Mouse (Mus musculus): ENCODE data around the gene Metrn. TPM values are rescaled to one million over a fixed set of nuclear protein-coding genes. Genes with fewer than 3 reads are reported as not detected.

Metrn gene
- polyA plus RNA-seq, 1 experiment, result 64.0 TPM

DNA sequence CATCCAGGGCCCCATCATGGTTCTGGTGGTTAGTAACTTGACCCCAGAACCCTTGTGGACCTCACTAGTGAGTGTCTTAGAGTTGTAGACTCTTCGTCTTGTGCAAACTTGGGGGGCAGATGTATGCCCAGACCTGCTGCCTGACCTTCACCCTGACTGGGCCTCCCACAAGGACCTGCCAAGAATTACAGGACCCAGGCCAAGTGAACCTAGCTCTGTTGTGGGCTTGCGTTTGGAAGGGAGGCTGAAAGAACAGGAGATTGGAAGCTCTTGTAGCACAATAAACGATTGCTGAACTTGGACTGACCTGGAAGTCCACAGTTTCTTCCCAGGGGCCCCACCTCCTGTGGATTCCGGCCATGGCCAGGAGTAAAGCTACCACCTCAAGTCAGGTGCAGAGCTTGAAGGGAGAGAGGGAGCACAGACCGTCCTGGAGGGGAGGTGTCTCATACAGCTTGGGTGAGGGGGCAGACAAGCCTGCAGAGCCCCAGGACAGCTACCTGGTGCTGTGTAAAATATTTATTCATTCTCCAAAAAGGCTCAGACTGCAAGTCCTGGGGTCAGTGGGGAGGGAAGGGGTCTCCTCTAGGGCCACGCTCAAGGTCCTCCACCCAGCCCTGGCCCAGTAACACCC, 37.1 kb upstream of the Metrn start:
- TF ChIP-seq MAX (IDR thresholded peaks at IDR 0.05) (no peak), FOSL1 (IDR thresholded peaks at IDR 0.05; ENCODE audit: insufficient read depth, low read length, poor library complexity, severe bottlenecking) (no peak), MYOG (IDR thresholded peaks at IDR 0.05; ENCODE audit: control insufficient read depth, extremely low read depth, insufficient read length) (no peak), CTCF (IDR thresholded peaks at IDR 0.05; ENCODE audit: control insufficient read depth, insufficient read depth, insufficient read length) (no peak), MYOD1 (IDR thresholded peaks at IDR 0.05; ENCODE audit: control insufficient read depth, insufficient read length, low read depth) (no peak), USF1 (IDR thresholded peaks at IDR 0.05; ENCODE audit: low read depth) (no peak), CEBPB (IDR thresholded peaks at IDR 0.05; ENCODE audit: low read depth) (no peak)
- H3K36me3 ChIP-seq (ENCODE audit: control insufficient read depth, insufficient read depth), result peaks cover 38% of the 10 kb centered on the region
- H3K4me3 ChIP-seq (ENCODE audit: insufficient read depth, poor library complexity, severe bottlenecking), result peak overlapping the region; percentile 79
- peak overlapping the region; percentile 55 for H3ac ChIP-seq (ENCODE audit: control insufficient read depth, insufficient read length, low read depth)
- H3K79me3 ChIP-seq (ENCODE audit: low read depth), result peaks cover 27% of the 10 kb centered on the region
- H3K79me2 ChIP-seq (ENCODE audit: control insufficient read depth, insufficient read depth), result peaks cover 51% of the 10 kb centered on the region
- no peaks in the 10 kb centered on the region for H3K27me3 ChIP-seq (ENCODE audit: control insufficient read depth, insufficient read depth, insufficient read length)

DNA sequence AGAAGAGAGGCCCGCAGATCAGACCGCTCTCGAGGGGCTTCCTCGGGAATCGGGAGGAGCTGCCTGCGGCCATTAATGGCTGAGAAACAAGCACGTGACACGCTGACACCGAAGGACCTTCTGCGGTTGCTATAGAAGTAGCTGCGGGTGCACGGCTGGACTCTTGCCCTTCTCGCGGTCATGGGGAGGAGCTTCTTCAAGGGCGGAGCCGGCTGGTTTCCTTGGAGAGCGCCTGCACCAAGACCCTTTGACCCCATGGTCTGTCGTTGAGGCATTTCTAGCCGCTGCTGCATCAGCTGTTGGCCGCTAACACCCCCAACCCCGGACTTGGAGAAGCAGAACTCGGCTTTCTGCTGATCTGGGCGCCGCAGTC, 36.3 kb upstream of the Metrn start, which contains the start of gene Stub1:
Gene Stub1 (minus strand): TSS at position 114 of the 373 bp plus-strand sequence.
- H3K27me3 ChIP-seq (ENCODE audit: control insufficient read depth, insufficient read depth, insufficient read length), result no peaks in the 10 kb centered on the region
- H3K4me3 ChIP-seq (ENCODE audit: insufficient read depth, poor library complexity, severe bottlenecking), result peak within 1 kb of the TSS; percentile 79
- peaks cover 27% of the 10 kb centered on the region for H3K79me3 ChIP-seq (ENCODE audit: low read depth)
- peak within 1 kb of the TSS; percentile 75 for H3ac ChIP-seq (ENCODE audit: control insufficient read depth, insufficient read length, low read depth)
- H3K79me2 ChIP-seq (ENCODE audit: control insufficient read depth, insufficient read depth), result peaks cover 51% of the 10 kb centered on the region
- peak; percentile 88 for TF ChIP-seq USF1 (IDR thresholded peaks at IDR 0.05; ENCODE audit: low read depth)
- TF ChIP-seq MAX (IDR thresholded peaks at IDR 0.05), result no peak
- peaks cover 33% of the 10 kb centered on the region for H3K36me3 ChIP-seq (ENCODE audit: control insufficient read depth, insufficient read depth)

DNA sequence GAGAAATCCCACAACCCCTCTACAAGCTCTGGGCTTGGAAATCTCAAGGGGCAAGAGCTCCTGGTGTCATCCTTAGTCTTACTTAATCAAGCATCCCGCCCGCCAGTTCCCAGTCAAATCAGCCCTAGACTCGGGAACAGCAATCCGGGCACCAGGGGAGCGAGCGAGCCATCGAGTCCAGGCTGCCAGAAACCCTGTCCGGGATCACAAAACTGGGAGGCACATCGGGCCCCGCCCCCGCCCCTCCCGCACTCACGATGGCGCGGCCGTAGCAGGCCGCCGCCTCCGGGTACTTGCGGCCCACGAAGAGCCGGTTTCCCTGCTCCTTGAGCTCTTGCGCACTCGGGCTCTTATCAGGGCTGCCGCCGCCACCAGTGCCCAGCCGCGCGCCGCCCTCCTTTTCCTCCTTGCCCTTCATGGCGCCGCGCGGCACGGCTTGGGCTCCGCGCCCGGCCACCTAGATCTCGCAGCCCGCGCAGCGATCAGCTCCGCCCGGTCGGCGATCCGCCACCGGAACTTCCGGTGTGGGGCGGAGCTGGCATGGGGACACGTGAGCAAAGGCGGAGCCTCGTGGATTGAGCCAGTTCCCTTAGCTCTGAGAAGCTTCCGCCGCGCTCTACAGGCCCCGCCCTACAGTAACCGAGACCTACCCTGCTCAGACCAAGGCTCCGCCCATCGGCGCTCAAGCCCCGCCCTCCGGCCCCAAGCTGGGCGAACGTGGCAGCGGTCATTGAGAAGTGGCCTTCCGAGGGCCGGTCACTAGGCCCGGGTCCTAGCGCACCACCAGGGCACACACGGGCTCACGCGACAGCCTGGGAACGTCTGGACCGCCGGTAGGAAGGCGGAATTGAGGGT, 35.7 kb upstream of the Metrn start:
- H3K79me2 ChIP-seq (ENCODE audit: control insufficient read depth, insufficient read depth), result peaks cover 51% of the 10 kb centered on the region
- peak overlapping the region; percentile 75 for H3ac ChIP-seq (ENCODE audit: control insufficient read depth, insufficient read length, low read depth)
- H3K79me3 ChIP-seq (ENCODE audit: low read depth), result peaks cover 27% of the 10 kb centered on the region
- H3K27me3 ChIP-seq (ENCODE audit: control insufficient read depth, insufficient read depth, insufficient read length), result no peaks in the 10 kb centered on the region
- peak overlapping the region; percentile 79 for H3K4me3 ChIP-seq (ENCODE audit: insufficient read depth, poor library complexity, severe bottlenecking)
- H3K36me3 ChIP-seq (ENCODE audit: control insufficient read depth, insufficient read depth), result peaks cover 27% of the 10 kb centered on the region
- peak; percentile 44 for TF ChIP-seq MAX (IDR thresholded peaks at IDR 0.05)
- peak; percentile 94 for TF ChIP-seq USF1 (IDR thresholded peaks at IDR 0.05; ENCODE audit: low read depth)
- no peak for TF ChIP-seq MYOD1 (IDR thresholded peaks at IDR 0.05; ENCODE audit: control insufficient read depth, insufficient read length, low read depth)
- no peak for TF ChIP-seq CEBPB (IDR thresholded peaks at IDR 0.05; ENCODE audit: low read depth)
- TF ChIP-seq CTCF (IDR thresholded peaks at IDR 0.05; ENCODE audit: control insufficient read depth, insufficient read depth, insufficient read length), result no peak

DNA sequence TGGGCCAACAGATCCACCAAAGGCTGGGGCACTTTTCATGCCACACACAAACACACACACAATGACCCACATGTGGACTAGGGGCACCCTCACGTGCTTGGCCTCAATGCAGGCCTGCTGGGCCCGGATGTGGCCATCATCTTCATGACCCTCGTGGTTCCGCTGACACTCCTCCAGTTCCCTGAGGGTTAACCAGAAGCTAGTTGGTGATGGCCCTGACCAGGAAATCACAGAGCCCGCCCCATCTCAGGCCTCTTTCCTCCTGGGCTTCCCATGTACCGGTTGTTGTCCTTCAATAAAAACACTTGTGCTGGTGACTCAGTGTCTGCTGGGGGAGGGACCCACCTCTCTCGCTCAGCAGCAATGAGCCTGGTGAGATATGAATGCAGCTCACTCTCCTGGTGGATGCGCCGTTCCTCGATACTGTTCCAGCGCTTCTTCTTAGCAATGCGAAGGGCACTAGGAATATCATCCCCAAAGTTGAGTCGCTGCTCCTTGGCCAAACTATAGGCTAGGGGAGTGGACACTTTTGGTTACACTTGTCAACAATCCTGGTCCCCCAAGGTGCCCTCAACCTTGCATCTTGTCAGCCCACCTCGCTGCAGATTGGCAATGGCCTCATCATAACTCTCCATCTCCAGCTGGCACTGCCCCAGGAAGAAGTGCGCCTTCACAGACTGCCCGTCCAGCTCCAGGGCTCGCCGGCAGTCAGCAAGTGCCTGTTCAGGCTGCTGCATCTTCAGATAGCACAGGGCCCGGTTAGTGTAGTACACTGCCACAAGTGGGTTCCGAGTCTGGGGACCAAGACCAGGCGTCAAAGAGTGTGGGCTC, 34.7 kb upstream of the Metrn start:
- Histone ChIP-seq H3K27me3 (ENCODE audit: control insufficient read depth, insufficient read depth, insufficient read length) (no peaks in the 10 kb centered on the region), H3K36me3 (ENCODE audit: control insufficient read depth, insufficient read depth) (peaks cover 27% of the 10 kb centered on the region), H3K4me3 (ENCODE audit: insufficient read depth, poor library complexity, severe bottlenecking) (peak overlapping the region; percentile 79), H3ac (ENCODE audit: control insufficient read depth, insufficient read length, low read depth) (peak overlapping the region; percentile 75), H3K79me3 (ENCODE audit: low read depth) (peaks cover 27% of the 10 kb centered on the region), H3K79me2 (ENCODE audit: control insufficient read depth, insufficient read depth) (peaks cover 51% of the 10 kb centered on the region)
- TF ChIP-seq MAX (IDR thresholded peaks at IDR 0.05) (no peak), CTCF (IDR thresholded peaks at IDR 0.05; ENCODE audit: control insufficient read depth, insufficient read depth, insufficient read length) (no peak)

DNA sequence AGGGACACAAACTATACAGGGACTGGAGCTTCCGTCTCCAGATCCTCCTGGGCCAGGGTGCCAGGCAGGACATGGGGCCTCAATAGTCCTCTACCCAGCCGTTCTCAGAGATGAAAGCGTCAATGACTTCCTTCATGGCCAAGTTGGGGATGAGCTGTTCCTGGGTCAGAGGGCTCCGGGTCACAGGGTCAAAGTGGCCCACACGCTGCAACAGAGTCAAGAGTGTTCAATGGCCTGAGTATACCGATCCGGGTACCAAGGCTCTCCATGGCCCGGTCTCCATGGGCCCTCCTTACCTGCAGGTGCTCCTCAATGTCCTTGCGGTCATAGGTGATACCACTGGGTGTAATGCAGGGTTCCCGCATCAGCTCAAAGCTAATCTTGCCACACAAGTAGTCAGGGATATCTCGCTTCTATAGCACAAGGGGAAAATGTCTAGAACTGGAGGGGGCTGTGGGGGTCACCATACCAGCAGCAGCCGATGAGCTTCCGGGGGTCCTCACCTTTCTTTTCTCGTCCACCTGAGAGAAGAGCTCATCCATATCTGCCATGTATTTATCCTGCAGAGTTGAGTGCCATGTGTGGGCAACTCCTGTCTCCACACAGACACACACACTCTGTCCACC, 34.0 kb upstream of the Metrn start:
- peaks cover 51% of the 10 kb centered on the region for H3K79me2 ChIP-seq (ENCODE audit: control insufficient read depth, insufficient read depth)
- H3K79me3 ChIP-seq (ENCODE audit: low read depth), result peaks cover 27% of the 10 kb centered on the region
- peaks cover 27% of the 10 kb centered on the region for H3K36me3 ChIP-seq (ENCODE audit: control insufficient read depth, insufficient read depth)
- H3ac ChIP-seq (ENCODE audit: control insufficient read depth, insufficient read length, low read depth), result no peak overlapping the region
- H3K4me3 ChIP-seq (ENCODE audit: insufficient read depth, poor library complexity, severe bottlenecking), result no peak overlapping the region
- no peaks in the 10 kb centered on the region for H3K27me3 ChIP-seq (ENCODE audit: control insufficient read depth, insufficient read depth, insufficient read length)
- no peak for TF ChIP-seq MAX (IDR thresholded peaks at IDR 0.05)
- no peak for TF ChIP-seq USF1 (IDR thresholded peaks at IDR 0.05; ENCODE audit: low read depth)
- no peak for TF ChIP-seq CEBPB (IDR thresholded peaks at IDR 0.05; ENCODE audit: low read depth)
- no peak for TF ChIP-seq MYOG (IDR thresholded peaks at IDR 0.05; ENCODE audit: control insufficient read depth, extremely low read depth, insufficient read length)
- no peak for TF ChIP-seq MYOD1 (IDR thresholded peaks at IDR 0.05; ENCODE audit: control insufficient read depth, insufficient read length, low read depth)
- no peak for TF ChIP-seq FOSL1 (IDR thresholded peaks at IDR 0.05; ENCODE audit: insufficient read depth, low read length, poor library complexity, severe bottlenecking)
- TF ChIP-seq CTCF (IDR thresholded peaks at IDR 0.05; ENCODE audit: control insufficient read depth, insufficient read depth, insufficient read length), result no peak
